Mouse (Mus musculus): ENCODE measurements around the gene Rab44.

DNA sequence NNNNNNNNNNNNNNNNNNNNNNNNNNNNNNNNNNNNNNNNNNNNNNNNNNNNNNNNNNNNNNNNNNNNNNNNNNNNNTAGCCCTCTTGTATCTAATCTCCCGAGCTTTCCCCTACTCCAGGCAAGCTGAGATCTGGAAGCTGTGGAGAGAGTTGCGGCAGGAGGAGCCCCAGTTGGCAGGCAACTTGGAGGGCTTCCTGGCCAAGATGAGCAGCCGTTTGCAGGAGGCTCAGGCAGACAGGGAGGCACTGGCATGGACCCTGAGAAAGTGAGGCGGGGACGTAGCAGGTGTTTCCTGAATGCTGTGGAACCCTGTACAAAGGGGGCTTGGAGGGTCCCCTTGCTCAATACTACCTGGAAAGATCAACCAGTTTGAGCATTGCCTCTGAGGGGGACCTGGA is 21.1 kb downstream of the Rab44 start:
- no peak for TF ChIP-seq EP300 (optimal IDR thresholded peaks at IDR 0.05)
- no peak for TF ChIP-seq CTCF (IDR thresholded peaks at IDR 0.05; ENCODE audit: low read depth)
